Mouse (Mus musculus): ENCODE results near the gene Catip. TPM values are rescaled to one million over a fixed set of nuclear protein-coding genes. Genes with fewer than 3 reads are reported as not detected.

The Catip gene
- polyA plus RNA-seq, 1 experiment from 2014 or later = 0.25 TPM

MicroRNAs encoded within 50 kb of the gene (microRNA counts, 519-probe panel; counts per million panel counts)
- 2,536 counts per million, percentile 70 among the panel's probes with 10 or more counts for microRNA mmu-miR-26b

Small RNAs within 50 kb of the gene (microRNA-seq; reads per million reads assigned to microRNA genes)
- 13,428 reads per million, percentile 97 among the genes with 10 or more reads in this experiment for gene Mir26b

Other genes with a start within 250 kb of the Catip start
- 13.8 and 16.5 TPM in 2 replicates for gene Tns1, start 237.7 kb upstream of the Catip start, polyA plus RNA-seq (2016; fragmentation: Nextera tagmentation; extraction: Ambion mirVana)
- 0.37 and 0.51 TPM in 2 replicates for gene Rufy4, start 236.6 kb upstream of the Catip start, polyA plus RNA-seq (2016; fragmentation: Nextera tagmentation; extraction: Ambion mirVana)
- 0.08 and 0.32 TPM in 2 replicates for gene Cxcr2, start 208.1 kb upstream of the Catip start, polyA plus RNA-seq (2016; fragmentation: Nextera tagmentation; extraction: Ambion mirVana)
- gene Cxcr1, start 167.5 kb upstream of the Catip start, polyA plus RNA-seq (2016; fragmentation: Nextera tagmentation; extraction: Ambion mirVana) = not detected in 2 replicates
- 374 and 394 TPM in 2 replicates for gene Arpc2, start 126.0 kb upstream of the Catip start, polyA plus RNA-seq (2016; fragmentation: Nextera tagmentation; extraction: Ambion mirVana)
- gene Gpbar1, start 83.6 kb upstream of the Catip start, polyA plus RNA-seq (2016; fragmentation: Nextera tagmentation; extraction: Ambion mirVana) = 0.19 TPM in 1 of 2 replicates, not detected in the other
- 189 and 196 TPM in 2 replicates for gene Aamp, start 77.4 kb upstream of the Catip start, polyA plus RNA-seq (2016; fragmentation: Nextera tagmentation; extraction: Ambion mirVana)
- gene Pnkd, start 77.2 kb upstream of the Catip start, polyA plus RNA-seq (2016; fragmentation: Nextera tagmentation; extraction: Ambion mirVana) = 96.1 and 104 TPM in 2 replicates
- 9.0 and 9.5 TPM in 2 replicates for gene Tmbim1, start 56.5 kb upstream of the Catip start, polyA plus RNA-seq (2016; fragmentation: Nextera tagmentation; extraction: Ambion mirVana)
- 2.1 and 4.1 TPM in 2 replicates for gene Slc11a1, start 13.1 kb downstream of the Catip start, polyA plus RNA-seq (2016; fragmentation: Nextera tagmentation; extraction: Ambion mirVana)
- 29.9 and 31.3 TPM in 2 replicates for gene Ctdsp1, start 29.4 kb downstream of the Catip start, polyA plus RNA-seq (2016; fragmentation: Nextera tagmentation; extraction: Ambion mirVana)
- 0.15 and 0.17 TPM in 2 replicates for gene Vil1, start 47.3 kb downstream of the Catip start, polyA plus RNA-seq (2016; fragmentation: Nextera tagmentation; extraction: Ambion mirVana)
- gene Cnot9, start 143.9 kb downstream of the Catip start, polyA plus RNA-seq (2016; fragmentation: Nextera tagmentation; extraction: Ambion mirVana) = 60.5 and 62.1 TPM in 2 replicates
- gene Plcd4, start 180.8 kb downstream of the Catip start, polyA plus RNA-seq (2016; fragmentation: Nextera tagmentation; extraction: Ambion mirVana) = 2.2 and 2.9 TPM in 2 replicates
- 30.2 and 33.1 TPM in 2 replicates for gene Usp37, start 182.2 kb downstream of the Catip start, polyA plus RNA-seq (2016; fragmentation: Nextera tagmentation; extraction: Ambion mirVana)
- 8.5 and 10.3 TPM in 2 replicates for gene Zfp142, start 226.1 kb downstream of the Catip start, polyA plus RNA-seq (2016; fragmentation: Nextera tagmentation; extraction: Ambion mirVana)
- gene Bcs1l, start 226.2 kb downstream of the Catip start, polyA plus RNA-seq (2016; fragmentation: Nextera tagmentation; extraction: Ambion mirVana) = 17.3 and 19.4 TPM in 2 replicates
- gene Rnf25, start 239.3 kb downstream of the Catip start, polyA plus RNA-seq (2016; fragmentation: Nextera tagmentation; extraction: Ambion mirVana) = 35.5 and 37.8 TPM in 2 replicates
- 22.8 and 22.9 TPM in 2 replicates for gene Stk36, start 239.3 kb downstream of the Catip start, polyA plus RNA-seq (2016; fragmentation: Nextera tagmentation; extraction: Ambion mirVana)

Measured in neural tube, embryonic 12.5 days (tissue).